Mouse (Mus musculus) embryonic facial prominence, embryonic 10.5 days (tissue): ENCODE measurements around the gene Arih1. TPM values are rescaled to one million over a fixed set of nuclear protein-coding genes. Genes with fewer than 3 reads are reported as not detected.
A peak's percentile ranks its signal among the peaks of the same experiment; 100 is the strongest.

Source experiments
- DNase-seq: peaks from one replicate; pipeline ENCODE4 v3.0.0-alpha.2; 2017; ENCODE audit warnings: low spot score
- H3K27ac ChIP-seq: fragments of 300-500 bp; sonication (generic); replicated peaks from 2 replicates; pipeline ENCODE4 v1.5.1; 2016; ENCODE audit warnings: mild to moderate bottlenecking
- H3K27me3 ChIP-seq: fragments of 300-500 bp; sonication (generic); replicated peaks from 2 replicates; pipeline ENCODE4 v1.6.1; 2016; ENCODE audit warnings: low read depth, mild to moderate bottlenecking; ENCODE audit not compliant: poor library complexity, severe bottlenecking
- H3K36me3 ChIP-seq: fragments of 300-500 bp; sonication (generic); replicated peaks from 2 replicates; pipeline ENCODE4 v1.6.1; 2016; ENCODE audit warnings: mild to moderate bottlenecking, moderate library complexity
- H3K4me1 ChIP-seq: fragments of 300-500 bp; sonication (generic); 2 replicates; pipeline ENCODE4 v1.6.1; 2016
- H3K4me3 ChIP-seq: fragments of 300-500 bp; sonication (generic); 2 replicates; pipeline ENCODE4 v1.5.1; 2016; ENCODE audit warnings: mild to moderate bottlenecking, moderate library complexity
- H3K9me3 ChIP-seq: fragments of 300-500 bp; sonication (generic); 2 replicates; pipeline ENCODE4 v1.6.1; 2016; ENCODE audit warnings: mild to moderate bottlenecking
- WGBS: fragments of 180-500 bp; shearing (Covaris S2); methylation state at CpG from one replicate; pipeline ENCODE4 v1.1.7; 2016; 5-methylcytosine and 5-hydroxymethylcytosine counted together
- polyA plus RNA-seq: library from polyadenylated mRNA; unstranded; fragments of >200 nt; fragmentation: Nextera tagmentation; extraction: Ambion mirVana; gene quantifications from 2 replicates; pipeline ENCODE4 v1.2.1, GENCODE M21; 2016

The Arih1 gene
- polyA plus RNA-seq, 1 experiment from 2014 or later = 18.7 TPM

DNA sequence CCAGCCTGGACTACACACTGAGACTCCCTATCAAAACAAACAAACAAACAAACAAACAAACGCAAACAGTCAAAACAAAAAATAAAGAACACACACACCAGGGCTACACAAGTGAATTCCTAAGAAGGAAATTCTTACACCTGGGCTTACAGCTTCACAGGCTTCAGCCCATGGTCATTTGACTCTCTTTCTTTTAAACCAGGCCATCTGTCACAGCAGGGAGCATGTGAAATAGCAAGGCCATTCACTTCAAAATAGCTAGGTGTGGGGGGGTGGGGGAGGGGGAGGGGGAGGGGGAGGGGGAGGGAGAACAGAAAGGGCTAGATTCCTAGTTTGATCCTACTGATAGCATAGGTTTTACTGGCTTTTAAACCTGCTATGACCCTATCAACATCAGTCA, 21.7 kb upstream of the Arih1 start:
- WGBS = 56% methylated on average over 1 of the region's 1 CpGs
- Histone ChIP-seq H3K9me3 (no peaks in the 10 kb centered on the region), H3K27me3 (no peaks in the 10 kb centered on the region), H3K36me3 (no peaks in the 10 kb centered on the region), H3K27ac (no peak overlapping the region), H3K4me3 (no peak overlapping the region), H3K4me1 (no peaks in the 10 kb centered on the region)
- no peak for DNase-seq

DNA sequence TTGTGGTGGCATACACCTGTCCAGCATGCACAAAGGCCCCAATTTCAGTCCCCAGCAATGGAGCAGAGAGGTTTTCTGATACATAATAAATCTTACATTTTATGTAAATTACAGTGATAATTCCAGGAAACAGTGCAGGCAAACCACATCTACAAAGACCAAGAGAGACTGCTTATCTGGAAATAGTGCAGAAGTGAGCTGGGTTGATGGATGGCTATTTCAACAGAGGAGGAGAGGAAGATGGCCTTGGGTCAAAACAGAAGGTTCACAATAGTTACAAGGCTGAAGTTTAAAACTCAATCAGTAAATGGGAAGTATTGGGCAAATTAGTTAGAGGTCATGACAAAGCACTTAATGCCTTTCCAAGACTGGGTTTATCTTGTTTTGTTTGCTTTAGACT, 913 bp upstream of the Arih1 start:
- no peaks in the 10 kb centered on the region for H3K27me3 ChIP-seq
- H3K9me3 ChIP-seq = no peaks in the 10 kb centered on the region
- H3K4me3 ChIP-seq = peak overlapping the region; percentile 97
- peaks cover 9% of the 10 kb centered on the region for H3K36me3 ChIP-seq
- no peak for DNase-seq
- peak overlapping the region; percentile 100 for H3K27ac ChIP-seq
- H3K4me1 ChIP-seq = peaks cover 22% of the 10 kb centered on the region

DNA sequence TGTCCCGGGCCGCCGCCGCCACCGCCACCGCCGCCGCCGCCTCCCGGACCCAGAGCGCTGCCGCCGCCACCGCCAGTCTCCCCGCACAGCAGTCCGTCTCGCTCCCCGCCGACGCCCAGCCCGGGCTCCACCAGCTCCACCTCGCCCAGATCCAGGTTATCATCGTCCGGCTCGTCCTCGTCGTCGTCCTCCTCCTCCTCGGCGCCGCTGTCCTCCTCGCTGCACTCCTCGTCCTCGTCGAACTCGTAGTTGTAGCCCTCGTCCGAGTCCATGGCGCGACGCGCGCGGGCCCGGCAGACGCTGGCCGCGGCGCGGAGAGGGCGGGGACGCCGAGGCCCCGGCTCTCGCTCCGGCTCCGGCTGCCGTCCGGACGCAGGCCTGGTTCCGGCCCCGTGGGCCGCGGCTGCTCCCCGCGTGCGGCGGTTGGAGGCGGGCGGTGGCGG, 321 bp downstream of the Arih1 start:
- Histone ChIP-seq H3K27me3 (no peaks in the 10 kb centered on the region), H3K9me3 (no peaks in the 10 kb centered on the region), H3K36me3 (peaks cover 14% of the 10 kb centered on the region), H3K27ac (peak overlapping the region; percentile 100), H3K4me3 (peak overlapping the region; percentile 97), H3K4me1 (peaks cover 22% of the 10 kb centered on the region)
- no peak for DNase-seq
- 2% methylated on average over 68 of the region's 71 CpGs for WGBS

DNA sequence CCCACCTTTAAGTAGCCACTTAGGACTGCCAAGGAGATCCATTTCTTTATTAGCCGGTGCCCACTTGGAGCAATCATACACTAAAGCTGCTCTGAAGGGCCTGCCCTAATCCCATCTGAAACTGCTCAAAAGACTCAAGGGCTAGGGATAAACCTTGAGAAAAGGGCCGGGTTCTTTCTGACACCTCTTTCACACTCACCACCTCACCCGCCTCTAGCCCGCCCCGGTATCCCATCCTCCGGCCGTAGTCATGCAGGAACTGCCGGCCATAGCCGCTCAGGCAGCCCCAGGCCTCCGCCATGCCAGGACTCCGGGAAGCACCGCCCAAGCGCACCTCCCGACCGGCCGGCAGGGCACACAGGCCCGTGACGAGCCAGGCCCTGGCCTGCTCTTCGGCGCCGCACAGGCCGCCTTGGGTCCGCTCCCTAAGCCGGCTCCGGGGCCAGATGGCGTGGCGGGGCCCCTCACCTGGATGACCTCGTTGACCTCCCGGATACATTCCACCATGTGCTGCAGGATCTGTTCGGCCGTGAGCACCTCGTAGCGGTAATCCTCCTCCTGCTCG, 825 bp downstream of the Arih1 start:
- Histone ChIP-seq H3K27ac (peak overlapping the region; percentile 100), H3K4me3 (peak overlapping the region; percentile 97), H3K36me3 (peaks cover 14% of the 10 kb centered on the region), H3K27me3 (no peaks in the 10 kb centered on the region), H3K4me1 (peaks cover 22% of the 10 kb centered on the region), H3K9me3 (no peaks in the 10 kb centered on the region)
- WGBS = under 1% methylated on average over 34 of the region's 34 CpGs
- peak; percentile 78 for DNase-seq

DNA sequence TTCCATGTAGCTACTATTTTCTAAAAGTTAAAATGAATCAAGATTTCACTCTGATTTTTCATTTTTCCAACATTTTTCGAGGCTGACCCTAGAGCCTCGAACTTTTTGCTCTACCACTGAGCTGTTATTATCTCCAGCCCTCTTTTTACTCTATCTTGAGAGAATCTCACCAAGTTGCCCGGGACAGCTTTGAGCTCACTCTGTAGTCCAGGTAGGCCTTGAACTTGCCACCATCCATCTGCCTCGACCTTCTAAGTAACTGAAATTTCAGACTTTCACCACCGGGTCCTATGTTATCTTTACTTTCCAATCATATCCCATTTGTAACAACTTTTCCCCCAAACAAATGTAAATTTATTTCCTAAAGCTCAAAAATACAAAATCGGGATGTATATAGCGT, 1.7 kb downstream of the Arih1 start:
- no peaks in the 10 kb centered on the region for H3K9me3 ChIP-seq
- no peak for DNase-seq
- no peaks in the 10 kb centered on the region for H3K27me3 ChIP-seq
- H3K36me3 ChIP-seq = peaks cover 21% of the 10 kb centered on the region
- 23% methylated on average over 7 of the region's 7 CpGs for WGBS
- H3K4me3 ChIP-seq = peak overlapping the region; percentile 97
- peaks cover 22% of the 10 kb centered on the region for H3K4me1 ChIP-seq
- H3K27ac ChIP-seq = no peak overlapping the region

DNA sequence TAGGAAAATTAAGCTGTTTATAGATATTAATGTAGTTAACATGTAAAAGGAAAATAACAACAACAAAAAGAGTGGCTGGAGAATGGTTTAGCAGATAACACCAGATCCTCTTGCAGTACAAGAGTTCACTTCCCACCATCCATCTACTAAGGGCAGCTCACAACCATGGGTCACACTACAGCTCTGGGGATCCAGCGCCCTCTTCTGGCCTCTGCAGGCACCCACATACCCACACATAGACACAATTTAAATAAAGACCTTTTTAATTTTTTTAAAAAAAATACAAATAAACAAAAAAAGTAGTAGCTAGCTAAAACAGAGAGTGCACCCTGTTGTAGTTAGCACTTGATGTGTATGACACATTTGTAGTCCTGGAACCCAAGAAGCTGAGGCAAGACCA, 4.0 kb downstream of the Arih1 start:
- Histone ChIP-seq H3K27ac (no peak overlapping the region), H3K27me3 (no peaks in the 10 kb centered on the region), H3K4me3 (no peak overlapping the region), H3K4me1 (peaks cover 25% of the 10 kb centered on the region), H3K9me3 (no peaks in the 10 kb centered on the region), H3K36me3 (peaks cover 22% of the 10 kb centered on the region)
- 30% methylated on average over 1 of the region's 1 CpGs for WGBS
- DNase-seq = peak; percentile 17

DNA sequence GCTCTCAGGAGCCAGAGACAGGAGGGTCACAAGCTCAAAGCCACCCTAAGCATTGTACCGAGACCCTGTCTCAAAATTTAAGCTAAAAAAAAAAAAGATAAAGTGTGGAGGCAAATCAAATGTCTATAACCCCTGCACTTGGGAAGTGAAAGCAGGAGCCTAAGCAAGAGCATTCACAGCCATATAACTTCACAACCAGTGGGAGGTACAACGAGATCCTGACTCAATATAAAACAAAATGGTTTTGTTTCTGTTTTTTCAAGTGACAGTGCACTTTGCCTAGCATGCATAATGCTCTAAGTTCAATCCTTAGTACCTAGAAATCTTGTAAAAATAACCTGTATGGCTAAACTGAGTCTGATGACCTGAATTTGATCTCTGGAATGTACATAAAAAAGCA, 9.8 kb downstream of the Arih1 start:
- H3K4me3 ChIP-seq = no peak overlapping the region
- DNase-seq = no peak
- no peaks in the 10 kb centered on the region for H3K27me3 ChIP-seq
- H3K9me3 ChIP-seq = no peaks in the 10 kb centered on the region
- WGBS = 93% methylated on average over 2 of the region's 2 CpGs
- peaks cover 52% of the 10 kb centered on the region for H3K36me3 ChIP-seq
- 0 out of 2 replicates have a peak, but pooled peaks cover 3% of the 10 kb centered on the region for H3K4me1 ChIP-seq
- H3K27ac ChIP-seq = no peak overlapping the region

DNA sequence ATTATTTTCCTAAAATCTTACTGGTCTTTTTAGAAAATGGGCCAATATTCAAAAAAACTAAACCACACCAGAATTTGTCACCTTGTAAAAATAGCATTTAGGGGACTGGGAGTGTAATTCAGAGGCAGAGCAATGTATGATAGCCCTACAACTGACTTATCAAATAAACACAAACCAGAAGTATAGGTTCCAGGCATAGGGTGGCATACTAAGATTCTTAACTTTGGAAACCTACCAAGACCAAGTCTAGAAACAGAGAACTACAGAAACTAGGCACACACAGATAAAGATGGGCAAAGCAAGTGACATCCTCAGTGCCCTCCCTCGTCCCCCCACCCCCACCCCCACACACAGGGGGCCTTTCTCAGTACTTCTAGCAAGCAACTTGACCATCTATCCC, 11.6 kb downstream of the Arih1 start:
- DNase-seq = no peak
- no peaks in the 10 kb centered on the region for H3K27me3 ChIP-seq
- WGBS = 76% methylated on average over 1 of the region's 1 CpGs

DNA sequence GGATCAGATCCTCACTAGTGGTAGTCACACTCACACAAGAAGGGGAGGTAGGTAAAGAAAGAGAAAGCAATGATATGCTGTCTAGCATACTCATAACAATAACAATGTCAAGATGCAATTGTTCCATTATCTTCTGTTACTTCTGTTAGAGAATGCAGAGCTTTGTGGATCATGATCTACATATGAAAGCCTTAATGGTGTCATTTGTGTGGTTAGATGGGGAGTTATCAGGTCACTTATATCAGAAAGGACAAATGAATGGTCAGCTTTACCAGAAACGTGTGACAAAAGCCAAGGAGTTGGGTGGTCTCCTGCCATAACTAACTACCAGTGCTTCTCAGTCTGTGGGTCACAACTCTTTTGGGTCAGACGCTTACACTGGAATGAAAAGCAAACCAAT, 13.2 kb downstream of the Arih1 start:
- Histone ChIP-seq H3K4me3 (no peak overlapping the region), H3K27ac (no peak overlapping the region), H3K36me3 (peaks cover 57% of the 10 kb centered on the region), H3K4me1 (no peaks in the 10 kb centered on the region), H3K9me3 (no peaks in the 10 kb centered on the region), H3K27me3 (no peaks in the 10 kb centered on the region)
- 86% methylated on average over 2 of the region's 2 CpGs for WGBS
- no peak for DNase-seq

More for the DNA sequence above, 11.6 kb downstream of the Arih1 start:
- H3K4me1 ChIP-seq = 0 out of 2 replicates have a peak, but pooled peaks cover 3% of the 10 kb centered on the region
- H3K4me3 ChIP-seq = no peak overlapping the region
- H3K36me3 ChIP-seq = peaks cover 59% of the 10 kb centered on the region
- no peak overlapping the region for H3K27ac ChIP-seq
- no peaks in the 10 kb centered on the region for H3K9me3 ChIP-seq

DNA sequence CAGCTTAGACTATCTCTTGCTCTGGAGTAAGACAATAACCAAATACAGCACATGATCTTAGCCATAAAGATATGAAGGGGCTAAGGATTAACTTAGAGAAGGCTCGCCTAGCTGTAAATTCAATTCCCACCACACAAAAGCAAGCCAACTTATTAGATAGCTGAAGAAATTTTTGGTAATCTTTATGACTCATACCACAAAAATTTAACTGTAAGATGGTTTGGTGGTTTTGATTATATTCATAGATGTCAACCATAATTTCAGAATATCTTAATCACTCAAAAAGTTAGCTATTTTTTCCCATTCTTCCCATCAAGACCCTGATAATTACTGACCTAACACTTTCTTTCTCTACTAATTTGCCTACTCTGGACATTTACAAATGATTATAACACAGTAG, 17.0 kb downstream of the Arih1 start:
- H3K27me3 ChIP-seq = no peaks in the 10 kb centered on the region
- no peaks in the 10 kb centered on the region for H3K4me1 ChIP-seq
- WGBS = 96% methylated on average over 1 of the region's 1 CpGs
- peaks cover 39% of the 10 kb centered on the region for H3K36me3 ChIP-seq
- H3K4me3 ChIP-seq = no peak overlapping the region
- H3K9me3 ChIP-seq = no peaks in the 10 kb centered on the region
- no peak overlapping the region for H3K27ac ChIP-seq
- DNase-seq = no peak

DNA sequence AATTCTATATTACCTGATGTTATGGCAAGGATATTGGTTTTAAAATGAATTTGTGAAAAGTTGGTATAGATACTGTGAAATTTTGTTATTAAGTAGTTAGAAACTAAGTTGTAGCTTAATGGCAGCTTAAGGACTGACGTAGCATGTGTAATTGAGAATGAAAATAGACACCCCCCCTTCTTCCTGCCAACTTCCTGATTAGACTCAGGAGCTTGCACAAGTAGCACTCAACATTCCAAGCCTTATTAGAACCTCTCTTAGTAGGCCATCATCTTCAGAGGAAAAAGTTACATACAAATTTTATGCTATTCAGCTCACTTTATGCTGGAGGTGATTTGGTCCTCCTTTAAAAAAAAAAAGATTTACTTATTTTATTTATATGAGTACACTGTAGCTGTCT, 22.1 kb downstream of the Arih1 start:
- peaks cover 11% of the 10 kb centered on the region for H3K36me3 ChIP-seq
- H3K27me3 ChIP-seq = no peaks in the 10 kb centered on the region
- H3K4me3 ChIP-seq = no peak overlapping the region
- WGBS = 67% methylated on average over 1 of the region's 1 CpGs
- H3K9me3 ChIP-seq = no peaks in the 10 kb centered on the region
- no peak overlapping the region for H3K27ac ChIP-seq
- H3K4me1 ChIP-seq = no peaks in the 10 kb centered on the region
- DNase-seq = no peak

DNA sequence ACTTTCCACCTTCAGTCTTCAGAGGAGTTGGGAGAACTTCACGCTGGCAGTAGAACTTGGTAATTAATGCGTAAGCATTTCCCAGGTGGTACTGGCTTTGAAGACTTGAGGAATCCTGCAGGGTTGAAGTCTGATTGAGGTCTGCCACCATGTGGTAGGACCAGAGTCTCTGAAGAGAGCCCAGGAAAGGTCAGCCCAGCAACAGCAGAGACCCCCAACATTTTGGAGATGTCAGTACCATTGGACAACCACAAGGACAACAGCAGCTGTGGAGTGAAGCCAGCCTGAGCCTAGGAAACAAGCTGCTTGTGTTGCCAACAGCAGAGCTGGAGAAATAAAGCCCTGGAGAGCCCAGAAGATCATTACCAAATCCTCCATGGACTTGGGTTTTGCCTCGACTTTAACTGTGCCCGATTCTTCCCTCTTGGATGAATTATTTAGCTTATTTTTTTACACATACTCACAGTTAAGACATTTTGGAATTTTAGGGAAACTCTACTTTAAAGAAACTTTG, 27.4 kb downstream of the Arih1 start:
- Histone ChIP-seq H3K9me3 (no peaks in the 10 kb centered on the region), H3K36me3 (peaks cover 25% of the 10 kb centered on the region), H3K27ac (no peak overlapping the region), H3K4me3 (no peak overlapping the region), H3K27me3 (no peaks in the 10 kb centered on the region), H3K4me1 (no peaks in the 10 kb centered on the region)
- 79% methylated on average over 4 of the region's 4 CpGs for WGBS
- DNase-seq = no peak

DNA sequence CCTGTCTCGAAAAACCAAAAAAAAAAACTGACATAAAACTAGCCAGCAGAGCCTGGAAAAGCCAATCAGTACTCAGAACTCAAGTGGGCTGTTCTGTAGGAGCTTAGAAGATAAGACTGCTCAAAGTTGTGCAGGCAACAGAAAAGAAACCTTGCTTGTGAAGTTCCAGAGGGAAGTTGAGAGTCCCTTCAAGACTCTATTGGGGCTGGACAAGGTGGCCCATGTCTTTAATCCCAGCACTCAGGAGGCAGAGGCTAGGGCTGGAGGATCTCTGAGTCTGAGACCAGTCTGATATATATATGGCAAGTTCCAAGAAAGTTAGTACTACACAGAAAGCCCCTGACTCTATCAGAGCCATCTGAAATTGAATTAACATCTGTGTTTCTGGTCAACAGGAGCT, 28.0 kb downstream of the Arih1 start:
- Histone ChIP-seq H3K4me3 (no peak overlapping the region), H3K4me1 (no peaks in the 10 kb centered on the region), H3K27me3 (no peaks in the 10 kb centered on the region), H3K36me3 (peaks cover 22% of the 10 kb centered on the region), H3K9me3 (no peaks in the 10 kb centered on the region), H3K27ac (no peak overlapping the region)
- no peak for DNase-seq
- WGBS = 86% methylated on average over 1 of the region's 1 CpGs
